Mouse (Mus musculus) embryonic facial prominence, embryonic 14.5 days (tissue): ENCODE results near the gene Nrxn3. TPM values are rescaled to one million over a fixed set of nuclear protein-coding genes. Genes with fewer than 3 reads are reported as not detected.

Source experiments
- ATAC-seq: fragments of 200-750 bp; cut with Nextera tagmentation; 2 replicates; pipeline ENCODE4 v1.8.0; 2017; ENCODE audit warnings: low read depth, moderate number of reproducible peaks, moderate TSS enrichment
- DNase-seq: peaks from one replicate; pipeline ENCODE4 v3.0.0-alpha.2; 2015; ENCODE audit warnings: low spot score
- H3K27ac ChIP-seq: fragments of 300-500 bp; sonication (generic); replicated peaks from 2 replicates; pipeline ENCODE4 v1.5.1; 2014; ENCODE audit warnings: low read depth, mild to moderate bottlenecking, low read length, moderate library complexity
- H3K27me3 ChIP-seq: fragments of 300-500 bp; sonication (generic); replicated peaks from 2 replicates; pipeline ENCODE4 v1.6.1; 2014; ENCODE audit warnings: low read length; ENCODE audit not compliant: control insufficient read depth, insufficient read depth
- H3K36me3 ChIP-seq: fragments of 300-500 bp; sonication (generic); 2 replicates; pipeline ENCODE4 v1.6.1; 2014; ENCODE audit warnings: low read length, mixed read lengths; ENCODE audit not compliant: control insufficient read depth, insufficient read depth
- H3K4me1 ChIP-seq: fragments of 300-500 bp; sonication (generic); 2 replicates; pipeline ENCODE4 v1.6.1; 2014; ENCODE audit warnings: antibody characterized with exemption, low read length; ENCODE audit not compliant: control insufficient read depth, insufficient read depth
- H3K4me2 ChIP-seq: fragments of 300-500 bp; sonication (generic); 2 replicates; pipeline ENCODE4 v1.6.1; 2014; ENCODE audit warnings: low read depth, mild to moderate bottlenecking, low read length, moderate library complexity, mixed read lengths
- H3K4me3 ChIP-seq: fragments of 300-500 bp; sonication (generic); 2 replicates; pipeline ENCODE4 v1.5.1; 2014; ENCODE audit warnings: low read depth, mild to moderate bottlenecking, low read length
- H3K9ac ChIP-seq: fragments of 300-500 bp; sonication (generic); 2 replicates; pipeline ENCODE4 v1.6.1; 2014; ENCODE audit warnings: low read depth, mild to moderate bottlenecking, low read length, moderate library complexity, mixed read lengths
- H3K9me3 ChIP-seq: fragments of 300-500 bp; sonication (generic); 2 replicates; pipeline ENCODE4 v1.6.1; 2016; ENCODE audit warnings: low read length; ENCODE audit not compliant: control insufficient read depth
- WGBS: fragments of 180-500 bp; shearing (Covaris S2); extraction: QIAGEN DNeasy Blood & Tissue Kit; methylation state at CpG from one replicate; pipeline ENCODE4 v1.1.7; 2014; 5-methylcytosine and 5-hydroxymethylcytosine counted together
- polyA plus RNA-seq: library from polyadenylated mRNA; unstranded; fragments of >200 nt; fragmentation: Nextera tagmentation; extraction: Ambion mirVana; gene quantifications from 2 replicates; pipeline ENCODE4 v1.2.1, GENCODE M21; 2014

Nrxn3 gene
- polyA plus RNA-seq, 1 experiment from 2014 or later: 2.6 TPM

DNA sequence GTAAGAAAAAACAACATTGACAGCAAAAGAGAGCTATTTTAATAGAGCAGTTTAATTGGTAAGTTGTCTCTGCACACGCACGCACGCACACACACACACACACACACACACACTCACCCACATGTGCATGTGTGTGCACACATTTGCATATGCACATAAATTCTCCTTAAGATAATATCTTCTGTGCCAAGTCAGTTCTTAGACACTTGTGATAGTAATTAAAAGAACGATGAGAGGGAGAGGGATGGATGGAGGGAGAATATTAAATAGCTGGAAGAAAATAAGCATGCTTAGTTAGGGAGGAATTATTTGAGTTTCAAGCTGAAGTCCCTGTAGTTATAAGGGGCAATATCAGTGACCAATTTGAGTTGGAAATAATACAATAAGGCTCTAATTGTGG, 203.6 kb downstream of the Nrxn3 start:
- Histone ChIP-seq H3K4me3 (no peak overlapping the region), H3K9ac (no peak overlapping the region), H3K4me2 (no peak overlapping the region), H3K36me3 (no peaks in the 10 kb centered on the region), H3K27ac (no peak overlapping the region), H3K9me3 (no peaks in the 10 kb centered on the region), H3K27me3 (no peaks in the 10 kb centered on the region), H3K4me1 (no peaks in the 10 kb centered on the region)
- DNase-seq: no peak
- 89% methylated on average over 4 of the region's 4 CpGs for WGBS
- no peak for ATAC-seq

DNA sequence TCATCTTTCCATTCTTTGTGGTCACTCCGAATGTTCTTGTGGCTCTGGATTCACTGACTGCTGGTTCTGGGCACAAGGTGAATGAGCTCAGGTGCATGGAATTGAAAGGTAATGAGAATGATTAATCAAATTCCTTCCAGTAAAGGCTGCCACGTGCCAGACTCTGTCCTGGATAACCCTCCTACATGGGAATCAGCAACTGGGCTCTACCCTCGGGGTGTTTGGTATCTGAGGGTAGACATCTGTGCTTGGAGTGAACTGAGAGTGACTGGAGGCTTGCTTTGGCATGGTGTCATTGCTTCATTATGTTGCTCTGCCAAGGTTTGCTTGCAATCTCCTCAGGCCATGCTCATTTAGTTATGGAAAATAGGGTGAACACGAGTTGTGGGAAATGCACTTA, 209.0 kb downstream of the Nrxn3 start:
- Histone ChIP-seq H3K36me3 (no peaks in the 10 kb centered on the region), H3K27ac (no peak overlapping the region), H3K9ac (no peak overlapping the region), H3K9me3 (no peaks in the 10 kb centered on the region), H3K4me1 (no peaks in the 10 kb centered on the region), H3K4me2 (no peak overlapping the region), H3K4me3 (no peak overlapping the region), H3K27me3 (no peaks in the 10 kb centered on the region)
- ATAC-seq: no peak
- DNase-seq: no peak
- 75% methylated on average over 4 of the region's 4 CpGs for WGBS

DNA sequence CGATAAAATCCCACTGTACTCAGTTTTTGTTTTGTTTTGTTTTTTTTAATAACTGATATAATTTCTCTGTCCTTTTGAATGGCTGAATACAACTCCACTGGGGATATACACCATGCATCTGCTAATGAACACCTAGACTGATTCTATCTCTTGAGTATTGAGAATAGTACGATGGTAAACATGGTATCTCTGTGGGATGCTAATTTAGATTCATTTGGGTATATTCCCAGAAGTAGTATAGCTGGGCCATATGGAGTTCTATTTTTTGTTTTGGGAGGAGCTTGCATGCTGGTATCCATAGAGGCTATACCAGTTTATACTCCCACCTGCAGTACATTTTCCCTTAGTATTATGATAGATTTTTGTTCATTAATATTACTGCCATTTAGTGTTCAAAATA, 217.0 kb downstream of the Nrxn3 start:
- ATAC-seq: peak; percentile 57; the same call in 1 of the 2 replicates
- WGBS: 85% methylated on average over 2 of the region's 2 CpGs

DNA sequence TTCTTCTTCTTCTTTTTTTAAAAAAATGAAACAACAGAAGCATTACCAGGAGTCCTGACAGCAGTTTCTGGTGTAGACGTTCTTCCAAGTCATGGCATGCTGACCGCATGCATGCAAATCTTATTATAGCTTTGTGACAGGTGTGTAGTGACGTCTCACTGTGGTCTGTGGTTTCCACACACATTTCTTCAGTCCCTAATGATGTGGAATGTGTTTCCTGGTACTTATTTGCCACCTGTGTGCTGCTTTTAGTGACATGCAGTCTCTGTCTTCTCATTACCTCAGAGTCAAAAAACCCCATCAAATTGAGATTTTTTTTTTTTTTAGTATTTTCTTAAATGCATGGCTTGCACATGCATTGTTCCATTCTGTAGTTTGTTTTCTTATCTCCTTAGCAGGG, 222.3 kb downstream of the Nrxn3 start:
- H3K36me3 ChIP-seq: no peaks in the 10 kb centered on the region
- no peak overlapping the region for H3K4me2 ChIP-seq
- no peak overlapping the region for H3K27ac ChIP-seq
- no peaks in the 10 kb centered on the region for H3K27me3 ChIP-seq
- H3K4me1 ChIP-seq: no peaks in the 10 kb centered on the region
- DNase-seq (peak; percentile 5), ATAC-seq (no peak)
- H3K9ac ChIP-seq: no peak overlapping the region
- WGBS: 63% methylated on average over 3 of the region's 3 CpGs
- H3K9me3 ChIP-seq: no peaks in the 10 kb centered on the region
- no peak overlapping the region for H3K4me3 ChIP-seq

More for the DNA sequence above, 217.0 kb downstream of the Nrxn3 start:
- no peaks in the 10 kb centered on the region for H3K9me3 ChIP-seq
- no peak overlapping the region for H3K27ac ChIP-seq
- H3K27me3 ChIP-seq: no peaks in the 10 kb centered on the region
- no peak overlapping the region for H3K9ac ChIP-seq
- no peak overlapping the region for H3K4me3 ChIP-seq
- no peaks in the 10 kb centered on the region for H3K36me3 ChIP-seq
- H3K4me1 ChIP-seq: no peaks in the 10 kb centered on the region
- no peak overlapping the region for H3K4me2 ChIP-seq
- DNase-seq: peak; percentile 2

DNA sequence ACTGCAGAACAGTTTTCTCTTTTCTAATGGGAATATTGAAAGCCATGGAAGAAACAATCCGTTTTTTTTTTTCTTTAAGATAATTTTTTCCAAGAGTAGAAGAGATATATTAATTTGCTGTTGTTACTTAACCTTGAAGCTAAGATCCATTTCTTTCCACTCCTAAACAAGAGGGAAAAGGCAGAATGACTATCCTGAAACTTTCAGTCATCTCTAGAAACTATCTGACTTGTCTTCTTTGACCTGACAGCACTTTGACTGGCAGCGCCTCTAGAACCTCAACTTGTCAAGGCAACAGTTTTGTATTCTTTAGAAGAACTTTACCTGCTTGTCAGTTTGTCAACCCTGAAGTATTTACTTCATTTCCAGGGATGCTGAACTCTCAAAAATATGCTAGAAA, 227.2 kb downstream of the Nrxn3 start:
- 91% methylated on average over 2 of the region's 2 CpGs for WGBS
- no peak for ATAC-seq

DNA sequence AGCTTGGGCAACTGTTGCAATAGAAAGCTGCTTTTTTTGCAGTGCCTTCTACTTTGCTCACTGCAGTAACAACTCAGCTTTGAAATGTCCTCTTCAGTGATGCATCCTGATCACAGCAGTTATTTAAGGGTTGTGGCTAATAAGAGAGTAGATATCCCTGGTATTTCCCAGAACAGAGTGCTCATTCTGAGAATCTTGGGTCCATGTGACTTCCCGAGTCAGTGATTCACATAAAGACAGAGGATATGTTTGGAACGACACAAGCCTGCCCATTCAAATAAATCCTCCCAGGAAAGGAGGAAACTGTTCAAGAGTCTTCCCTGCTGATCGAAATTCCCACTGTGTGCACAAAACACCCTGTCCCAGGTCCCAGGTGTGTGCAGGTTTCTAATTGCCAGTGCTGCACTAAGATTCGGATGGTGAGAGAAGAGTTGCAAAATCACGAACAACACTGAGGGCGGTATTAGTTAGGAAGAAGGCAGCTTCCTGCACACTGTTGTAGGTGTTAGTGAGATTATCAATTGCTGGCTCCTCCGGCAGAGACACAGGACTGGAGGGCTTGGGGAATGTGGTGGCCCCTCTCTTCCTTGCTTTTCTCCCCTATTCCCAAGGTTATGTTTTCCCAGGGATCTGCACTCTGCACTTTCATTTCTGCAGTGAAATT, 230.4 kb downstream of the Nrxn3 start:
- Histone ChIP-seq H3K9ac (no peak overlapping the region), H3K27ac (no peak overlapping the region), H3K4me1 (no peaks in the 10 kb centered on the region), H3K9me3 (no peaks in the 10 kb centered on the region), H3K36me3 (no peaks in the 10 kb centered on the region), H3K4me2 (no peak overlapping the region), H3K4me3 (no peak overlapping the region), H3K27me3 (no peaks in the 10 kb centered on the region)
- WGBS: 59% methylated on average over 7 of the region's 7 CpGs
- DNase-seq: no peak
- ATAC-seq: no peak

More for the DNA sequence above, 227.2 kb downstream of the Nrxn3 start:
- no peak for DNase-seq
- Histone ChIP-seq H3K36me3 (no peaks in the 10 kb centered on the region), H3K9me3 (no peaks in the 10 kb centered on the region), H3K9ac (no peak overlapping the region), H3K27me3 (no peaks in the 10 kb centered on the region), H3K27ac (no peak overlapping the region), H3K4me3 (no peak overlapping the region), H3K4me2 (no peak overlapping the region), H3K4me1 (no peaks in the 10 kb centered on the region)

DNA sequence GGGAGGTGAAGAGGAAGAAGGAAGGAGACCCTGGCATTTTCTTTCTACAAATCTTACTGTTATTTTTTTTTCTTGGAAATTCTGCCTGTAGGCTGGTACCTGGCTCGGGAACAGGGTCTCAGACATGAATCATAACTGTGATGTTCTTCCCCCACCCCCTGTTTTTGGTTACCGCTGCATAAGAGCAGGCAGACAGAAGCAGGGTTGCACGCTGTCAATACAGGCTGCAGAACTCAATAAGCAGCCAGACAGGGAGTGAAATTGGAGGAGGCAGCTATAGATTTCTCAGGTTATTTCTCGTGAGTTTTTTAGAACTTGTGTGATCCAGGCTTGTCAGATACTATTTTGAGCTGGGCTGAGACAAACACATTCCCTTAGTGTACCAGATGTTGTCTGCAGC, 231.1 kb downstream of the Nrxn3 start:
- H3K27ac ChIP-seq: no peak overlapping the region
- 42% methylated on average over 4 of the region's 4 CpGs for WGBS
- no peaks in the 10 kb centered on the region for H3K9me3 ChIP-seq
- no peak overlapping the region for H3K4me3 ChIP-seq
- H3K4me2 ChIP-seq: no peak overlapping the region
- no peak for DNase-seq
- H3K9ac ChIP-seq: no peak overlapping the region
- no peaks in the 10 kb centered on the region for H3K36me3 ChIP-seq
- no peak for ATAC-seq
- no peaks in the 10 kb centered on the region for H3K27me3 ChIP-seq
- H3K4me1 ChIP-seq: no peaks in the 10 kb centered on the region

DNA sequence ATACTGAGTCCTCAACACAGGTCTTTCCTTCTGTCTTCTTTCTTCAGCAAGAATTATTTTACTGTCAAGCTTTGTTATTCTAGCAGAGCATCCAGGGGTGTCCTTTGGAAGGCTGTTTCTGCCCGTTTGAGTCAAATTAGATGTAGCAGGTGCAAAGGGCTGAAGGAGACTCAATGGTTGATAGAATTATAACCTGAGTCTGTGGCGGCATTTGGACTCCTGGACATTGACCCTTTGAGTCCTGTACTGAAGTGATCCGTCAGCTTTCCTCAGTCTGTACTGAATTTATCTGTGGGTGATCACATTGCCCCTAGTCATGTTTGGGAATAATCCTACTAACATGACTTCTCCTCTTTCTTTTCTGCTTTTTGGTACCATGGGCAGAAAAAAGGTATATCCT, 234.8 kb downstream of the Nrxn3 start:
- WGBS: 70% methylated on average over 3 of the region's 3 CpGs
- no peak overlapping the region for H3K4me2 ChIP-seq
- no peak for ATAC-seq
- H3K9ac ChIP-seq: no peak overlapping the region
- no peaks in the 10 kb centered on the region for H3K36me3 ChIP-seq
- no peaks in the 10 kb centered on the region for H3K27me3 ChIP-seq
- no peak overlapping the region for H3K27ac ChIP-seq
- no peaks in the 10 kb centered on the region for H3K4me1 ChIP-seq
- no peak for DNase-seq
- H3K4me3 ChIP-seq: no peak overlapping the region
- no peaks in the 10 kb centered on the region for H3K9me3 ChIP-seq

DNA sequence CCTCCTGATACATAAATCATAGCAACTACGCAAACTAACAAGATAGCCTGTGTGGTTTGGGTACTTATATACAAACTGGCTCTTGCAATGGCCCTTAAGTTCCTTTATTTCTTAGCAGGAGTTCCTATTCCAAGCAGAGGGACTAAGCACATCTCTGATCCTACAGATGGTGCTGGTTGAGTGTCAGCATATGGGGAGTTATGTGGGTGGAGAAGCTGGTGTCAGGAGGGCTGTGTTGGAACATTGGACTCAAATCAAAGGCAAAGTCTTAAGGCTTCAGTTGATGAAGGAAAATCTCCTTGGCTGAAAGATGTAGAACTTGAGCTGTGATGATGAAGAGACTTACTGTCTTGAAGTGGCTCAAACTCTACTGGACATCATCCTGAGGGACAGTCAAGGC, 238.1 kb downstream of the Nrxn3 start:
- no peak overlapping the region for H3K4me2 ChIP-seq
- H3K9ac ChIP-seq: no peak overlapping the region
- H3K4me1 ChIP-seq: no peaks in the 10 kb centered on the region
- no peaks in the 10 kb centered on the region for H3K9me3 ChIP-seq
- no peaks in the 10 kb centered on the region for H3K36me3 ChIP-seq
- DNase-seq (no peak), ATAC-seq (no peak)
- H3K4me3 ChIP-seq: no peak overlapping the region
- H3K27ac ChIP-seq: no peak overlapping the region
- 91% methylated on average over 1 of the region's 1 CpGs for WGBS
- H3K27me3 ChIP-seq: no peaks in the 10 kb centered on the region
